Mouse (Mus musculus) neutrophil, adult 59 days (primary cell): ENCODE measurements around the gene Kbtbd3. TPM values are rescaled to one million over a fixed set of nuclear protein-coding genes. Genes with fewer than 3 reads are reported as not detected.

ENCODE experiments used
- total RNA-seq, 2 experiments: library from RNA; stranded (reverse); gene quantifications; 1 replicate in 1 of 2; 2 replicates in 1 of 2; pipeline ENCODE4 v1.2.4; 2023

The Kbtbd3 gene
- 1 to 10 TPM; 1.6 to 1.7 TPM for total RNA-seq

DNA sequence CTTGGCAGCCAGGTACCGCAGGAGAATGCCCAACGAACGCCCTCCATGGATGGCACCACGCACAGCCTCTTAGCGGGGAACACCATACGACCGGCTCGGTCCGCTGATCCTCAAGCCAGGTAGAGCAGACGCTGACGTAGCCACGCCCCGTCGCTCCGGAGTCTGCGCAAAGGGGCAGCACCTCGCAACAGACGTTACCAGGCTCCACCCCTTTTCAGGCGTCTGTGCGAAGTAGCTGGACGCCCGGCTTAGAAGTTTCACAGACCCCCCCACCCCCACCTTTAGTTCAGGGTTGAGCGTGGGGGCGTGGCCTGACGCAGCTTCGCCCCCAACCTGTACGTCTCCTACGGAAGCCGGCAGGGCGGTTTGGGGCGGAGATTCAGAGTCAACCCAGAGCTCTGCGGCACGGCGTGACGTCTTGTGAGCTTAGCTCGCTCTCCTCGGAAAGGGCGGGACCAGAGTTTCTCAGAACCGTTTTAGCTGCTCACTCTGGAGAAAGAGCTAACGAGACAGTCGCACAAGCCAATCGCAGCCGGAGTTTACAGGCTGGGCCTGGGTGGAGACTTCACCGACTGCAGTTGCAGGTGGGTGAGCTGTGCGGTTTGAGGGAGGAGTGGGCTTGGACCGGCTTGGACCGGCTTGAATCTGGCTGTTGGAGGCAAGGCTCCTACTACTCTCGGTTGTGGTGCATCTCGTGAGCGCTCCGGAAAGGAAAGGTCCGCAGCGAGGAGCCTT is at the start of gene Kbtbd3, which contains the start of gene Aasdhppt:
Kbtbd3 (plus strand) TSS at position 483 of the 735 bp plus-strand sequence.
Aasdhppt (minus strand) TSS at position 121 of the 735 bp plus-strand sequence.

DNA sequence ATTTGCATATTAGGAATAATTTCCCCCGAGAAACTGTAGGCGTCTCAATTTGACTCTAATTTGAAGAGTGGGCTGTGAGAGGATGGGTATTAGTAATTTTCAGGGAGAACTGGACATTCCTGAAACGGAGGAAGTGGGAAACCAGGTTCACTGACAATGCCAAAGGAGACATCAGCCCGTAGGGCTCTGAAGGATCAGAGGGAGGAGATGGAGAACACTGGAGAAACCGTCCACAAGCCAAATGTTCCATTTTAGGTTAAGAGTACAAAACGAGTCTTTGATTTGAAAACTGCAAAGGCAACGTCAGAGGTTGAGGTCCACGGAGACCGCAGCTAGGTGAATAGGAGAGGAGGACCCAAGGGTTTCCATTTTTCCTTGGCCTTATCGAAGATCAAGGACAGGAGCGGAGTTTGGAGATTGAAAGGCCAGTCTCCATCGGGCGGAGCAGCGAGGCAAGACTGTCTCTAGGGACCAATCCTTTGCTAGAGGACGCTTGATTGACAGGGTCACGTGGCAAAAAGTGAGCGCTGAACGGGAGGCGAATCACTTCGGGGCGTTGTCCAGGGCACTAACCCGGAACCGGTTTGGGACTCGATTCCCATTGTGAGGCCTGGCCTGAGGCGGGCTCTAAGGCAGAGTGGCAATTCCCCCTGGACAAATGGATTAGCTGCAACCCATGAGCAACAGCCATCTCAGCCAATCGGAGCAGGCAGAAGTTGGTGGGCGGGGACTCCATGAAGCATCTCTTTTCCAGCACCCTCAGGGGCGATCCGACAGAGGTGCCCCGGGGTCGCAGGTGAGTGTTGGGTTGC is 66.4 kb downstream of the Kbtbd3 start, which contains the start of gene Msantd4:
Msantd4 (plus strand) TSS at position 735 of the 812 bp plus-strand sequence.

Other genes with a start within 250 kb of the Kbtbd3 start
- gene Aasdhppt, start 362 bp upstream of the Kbtbd3 start, total RNA-seq, result 1 to 10 TPM; 4.2 to 4.9 TPM
- 1 to 10 TPM; 9.1 to 9.5 TPM for gene Msantd4, start 66.7 kb downstream of the Kbtbd3 start, total RNA-seq